Mouse (Mus musculus): ENCODE data around the gene Mlh1. TPM values are rescaled to one million over a fixed set of nuclear protein-coding genes. Genes with fewer than 3 reads are reported as not detected.

Mlh1 gene
- polyA plus RNA-seq, 1 experiment = 20.1 TPM

GRCm38 (mm10) chr9:111228446-111228845 is 43.1 kb downstream of the Mlh1 start:
- Histone ChIP-seq H3K27ac (ENCODE audit: insufficient read depth, low read depth, low read length) (no peak overlapping the region), H3K4me3 (ENCODE audit: insufficient read depth, low read length) (no peak overlapping the region), H3K4me1 (ENCODE audit: control insufficient read depth, insufficient read depth, low read length) (no peaks in the 10 kb centered on the region)
- TF ChIP-seq CTCF (IDR thresholded peaks at IDR 0.05; ENCODE audit: low read depth, low read length) (no peak), POLR2A (IDR thresholded peaks at IDR 0.05; ENCODE audit: borderline replicate concordance, low read depth, low read length) (no peak)

- Histone ChIP-seq H3K27ac (ENCODE audit: insufficient read depth, low read depth, low read length) (no peak overlapping the region), H3K4me3 (ENCODE audit: insufficient read depth, low read length) (no peak overlapping the region), H3K4me1 (ENCODE audit: control insufficient read depth, insufficient read depth, low read length) (peaks cover 15% of the 10 kb centered on the region)
- TF ChIP-seq CTCF (IDR thresholded peaks at IDR 0.05; ENCODE audit: low read depth, low read length) = no peak
- TF ChIP-seq POLR2A (IDR thresholded peaks at IDR 0.05; ENCODE audit: borderline replicate concordance, low read depth, low read length) = no peak
Measured at GRCm38 (mm10) chr9:111223406-111223805, 48.2 kb downstream of the Mlh1 start.

- H3K4me3 ChIP-seq (ENCODE audit: insufficient read depth, low read length) = no peak overlapping the region
- H3K4me1 ChIP-seq (ENCODE audit: control insufficient read depth, insufficient read depth, low read length) = peaks cover 18% of the 10 kb centered on the region
- TF ChIP-seq POLR2A (IDR thresholded peaks at IDR 0.05; ENCODE audit: borderline replicate concordance, low read depth, low read length) (no peak), CTCF (IDR thresholded peaks at IDR 0.05; ENCODE audit: low read depth, low read length) (no peak)
- H3K27ac ChIP-seq (ENCODE audit: insufficient read depth, low read depth, low read length) = no peak overlapping the region
Measured at GRCm38 (mm10) chr9:111221580-111221979, 50.0 kb downstream of the Mlh1 start.

GRCm38 (mm10) chr9:111220551-111221080 is 51.0 kb downstream of the Mlh1 start:
- H3K27ac ChIP-seq (ENCODE audit: insufficient read depth, low read depth, low read length) = no peak overlapping the region
- H3K4me3 ChIP-seq (ENCODE audit: insufficient read depth, low read length) = no peak overlapping the region
- H3K4me1 ChIP-seq (ENCODE audit: control insufficient read depth, insufficient read depth, low read length) = peaks cover 25% of the 10 kb centered on the region
- TF ChIP-seq CTCF (IDR thresholded peaks at IDR 0.05; ENCODE audit: low read depth, low read length) (no peak), POLR2A (IDR thresholded peaks at IDR 0.05; ENCODE audit: borderline replicate concordance, low read depth, low read length) (no peak)

GRCm38 (mm10) chr9:111216424-111216823 is 55.2 kb downstream of the Mlh1 start:
- Histone ChIP-seq H3K4me1 (ENCODE audit: control insufficient read depth, insufficient read depth, low read length) (peaks cover 43% of the 10 kb centered on the region), H3K4me3 (ENCODE audit: insufficient read depth, low read length) (no peak overlapping the region), H3K27ac (ENCODE audit: insufficient read depth, low read depth, low read length) (peak overlapping the region; percentile 48)
- no peak for TF ChIP-seq POLR2A (IDR thresholded peaks at IDR 0.05; ENCODE audit: borderline replicate concordance, low read depth, low read length)
- no peak for TF ChIP-seq CTCF (IDR thresholded peaks at IDR 0.05; ENCODE audit: low read depth, low read length)

- TF ChIP-seq POLR2A (IDR thresholded peaks at IDR 0.05; ENCODE audit: borderline replicate concordance, low read depth, low read length) (no peak), CTCF (IDR thresholded peaks at IDR 0.05; ENCODE audit: low read depth, low read length) (no peak)
- Histone ChIP-seq H3K4me1 (ENCODE audit: control insufficient read depth, insufficient read depth, low read length) (peaks cover 34% of the 10 kb centered on the region), H3K27ac (ENCODE audit: insufficient read depth, low read depth, low read length) (peak overlapping the region; percentile 83), H3K4me3 (ENCODE audit: insufficient read depth, low read length) (peak overlapping the region; percentile 29)
Measured at GRCm38 (mm10) chr9:111213501-111213900, 58.1 kb downstream of the Mlh1 start.

GRCm38 (mm10) chr9:111211122-111212041 is 60.2 kb downstream of the Mlh1 start:
- no peak overlapping the region for H3K27ac ChIP-seq (ENCODE audit: insufficient read depth, low read depth, low read length)
- peaks cover 35% of the 10 kb centered on the region for H3K4me1 ChIP-seq (ENCODE audit: control insufficient read depth, insufficient read depth, low read length)
- no peak overlapping the region for H3K4me3 ChIP-seq (ENCODE audit: insufficient read depth, low read length)
- TF ChIP-seq CTCF (IDR thresholded peaks at IDR 0.05; ENCODE audit: low read depth, low read length) = no peak
- TF ChIP-seq POLR2A (IDR thresholded peaks at IDR 0.05; ENCODE audit: borderline replicate concordance, low read depth, low read length) = no peak

GRCm38 (mm10) chr9:111210412-111210811 is 61.2 kb downstream of the Mlh1 start:
- TF ChIP-seq POLR2A (IDR thresholded peaks at IDR 0.05; ENCODE audit: borderline replicate concordance, low read depth, low read length) (no peak), CTCF (IDR thresholded peaks at IDR 0.05; ENCODE audit: low read depth, low read length) (no peak)
- no peak overlapping the region for H3K4me3 ChIP-seq (ENCODE audit: insufficient read depth, low read length)
- H3K4me1 ChIP-seq (ENCODE audit: control insufficient read depth, insufficient read depth, low read length) = peaks cover 29% of the 10 kb centered on the region
- no peak overlapping the region for H3K27ac ChIP-seq (ENCODE audit: insufficient read depth, low read depth, low read length)

- Histone ChIP-seq H3K27ac (ENCODE audit: insufficient read depth, low read depth, low read length) (no peak overlapping the region), H3K4me1 (ENCODE audit: control insufficient read depth, insufficient read depth, low read length) (peaks cover 27% of the 10 kb centered on the region), H3K4me3 (ENCODE audit: insufficient read depth, low read length) (no peak overlapping the region)
- TF ChIP-seq POLR2A (IDR thresholded peaks at IDR 0.05; ENCODE audit: borderline replicate concordance, low read depth, low read length) (no peak), CTCF (IDR thresholded peaks at IDR 0.05; ENCODE audit: low read depth, low read length) (no peak)
Measured at GRCm38 (mm10) chr9:111209158-111209699, 62.4 kb downstream of the Mlh1 start.

GRCm38 (mm10) chr9:111208185-111208584 is 63.4 kb downstream of the Mlh1 start:
- Histone ChIP-seq H3K27ac (ENCODE audit: insufficient read depth, low read depth, low read length) (no peak overlapping the region), H3K4me1 (ENCODE audit: control insufficient read depth, insufficient read depth, low read length) (peaks cover 20% of the 10 kb centered on the region), H3K4me3 (ENCODE audit: insufficient read depth, low read length) (no peak overlapping the region)
- TF ChIP-seq POLR2A (IDR thresholded peaks at IDR 0.05; ENCODE audit: borderline replicate concordance, low read depth, low read length) (no peak), CTCF (IDR thresholded peaks at IDR 0.05; ENCODE audit: low read depth, low read length) (no peak)
